Mouse (Mus musculus) heart, embryonic 14.5 days (tissue): ENCODE measurements around the gene Ulk4. TPM values are rescaled to one million over a fixed set of nuclear protein-coding genes. Genes with fewer than 3 reads are reported as not detected.

Experiments used
- ATAC-seq: fragments of 200-750 bp; cut with Nextera tagmentation; 2 replicates; pipeline ENCODE4 v1.8.0; 2017; ENCODE audit warnings: low read depth, moderate TSS enrichment; ENCODE audit not compliant: insufficient number of reproducible peaks, insufficient read depth, low FRiP score
- H3K27ac ChIP-seq, 2 experiments: fragments of 200-500 bp in 1 of 2; fragments of 300-500 bp in 1 of 2; sonication (generic) in 1 of 2; replicated peaks in 1 of 2; 2 replicates each; pipeline ENCODE4 v1.5.1; 2012 to 2014; ENCODE audit warnings: low read depth in 2 of 2, low read length in 2 of 2, control low read depth in 1 of 2, mild to moderate bottlenecking in 1 of 2, mixed read lengths in 1 of 2; ENCODE audit not compliant: control insufficient read depth in 1 of 2, insufficient read depth in 1 of 2
- H3K27me3 ChIP-seq: fragments of 300-500 bp; sonication (generic); 2 replicates; pipeline ENCODE4 v1.6.1; 2014; ENCODE audit warnings: mild to moderate bottlenecking, low read length, control low read depth; ENCODE audit not compliant: control insufficient read depth, insufficient read depth
- H3K36me3 ChIP-seq: fragments of 300-500 bp; sonication (generic); 2 replicates; pipeline ENCODE4 v1.6.1; 2014; ENCODE audit warnings: mild to moderate bottlenecking, control low read depth, low read length, mixed read lengths; ENCODE audit not compliant: control insufficient read depth, insufficient read depth
- H3K4me1 ChIP-seq, 2 experiments: fragments of 200-500 bp in 1 of 2; fragments of 300-500 bp in 1 of 2; sonication (generic) in 1 of 2; 2 replicates each; pipeline ENCODE4 v1.6.1; 2012 to 2014; ENCODE audit warnings: low read length in 2 of 2, control low read depth in 1 of 2, mixed read lengths in 1 of 2; ENCODE audit not compliant: control insufficient read depth in 2 of 2, insufficient read depth in 2 of 2
- H3K4me2 ChIP-seq: fragments of 300-500 bp; sonication (generic); 2 replicates; pipeline ENCODE4 v1.6.1; 2014; ENCODE audit warnings: mild to moderate bottlenecking, low read length
- H3K4me3 ChIP-seq, 2 experiments: fragments of 200-500 bp in 1 of 2; fragments of 300-500 bp in 1 of 2; sonication (generic) in 1 of 2; 2 replicates each; pipeline ENCODE4 v1.5.1; 2012 to 2014; ENCODE audit warnings: low read length in 2 of 2, mild to moderate bottlenecking in 2 of 2, control low read depth in 1 of 2, low read depth in 1 of 2, moderate library complexity in 1 of 2; ENCODE audit not compliant: control insufficient read depth in 1 of 2, insufficient read depth in 1 of 2
- H3K9ac ChIP-seq: fragments of 300-500 bp; sonication (generic); 2 replicates; pipeline ENCODE4 v1.6.1; 2014; ENCODE audit warnings: mild to moderate bottlenecking, low read length
- H3K9me3 ChIP-seq: fragments of 300-500 bp; sonication (generic); 2 replicates; pipeline ENCODE4 v1.6.1; 2016; ENCODE audit warnings: low read length, control low read depth; ENCODE audit not compliant: control insufficient read depth
- WGBS: fragments of 180-500 bp; shearing (Covaris S2); extraction: QIAGEN DNeasy Blood & Tissue Kit; methylation state at CpG from one replicate; pipeline ENCODE4 v1.1.7; 2014; 5-methylcytosine and 5-hydroxymethylcytosine counted together
- polyA plus RNA-seq: library from polyadenylated mRNA; unstranded; fragments of >200 nt; fragmentation: Nextera tagmentation; extraction: Ambion mirVana; gene quantifications from 2 replicates; pipeline ENCODE4 v1.2.1, GENCODE M21; 2014

Ulk4 gene
- polyA plus RNA-seq, 1 experiment from 2014 or later: 95.4 TPM

DNA sequence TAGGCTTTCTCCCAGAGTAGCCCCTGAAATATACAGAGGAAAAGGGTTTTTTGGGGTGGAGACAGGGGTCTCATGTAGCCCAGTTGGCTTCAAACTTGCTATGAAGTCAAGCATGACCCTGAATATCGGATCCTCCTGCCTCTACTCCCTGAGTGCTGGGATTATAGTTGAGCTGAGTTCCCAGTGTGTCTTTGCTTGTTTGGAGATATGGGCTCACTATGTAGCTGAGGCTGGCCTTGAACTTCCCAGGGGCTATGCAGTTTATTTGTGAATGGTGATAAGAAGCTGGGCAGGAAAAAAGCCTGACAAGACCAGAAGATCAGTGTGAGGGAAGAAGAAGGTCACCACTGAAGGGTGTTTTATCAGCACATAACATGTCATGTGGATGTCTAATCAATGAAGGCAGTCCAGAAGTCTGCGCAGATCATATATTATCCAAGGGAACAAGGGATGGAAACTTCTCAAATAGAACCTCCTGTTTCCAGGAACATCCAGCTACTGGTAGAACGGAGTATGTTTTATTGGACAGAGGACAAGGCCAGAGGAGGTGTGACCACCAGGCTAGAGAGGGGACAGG, 9.4 kb upstream of the Ulk4 start:
- Histone ChIP-seq H3K9ac (peak overlapping the region; percentile 72), H3K9me3 (peaks cover 12% of the 10 kb centered on the region), H3K4me2 (peak overlapping the region; percentile 75), H3K36me3 (no peaks in the 10 kb centered on the region), H3K4me1 (peaks cover 0 to 4% of the 10 kb centered on the region in 2 experiments; a peak in 1 of 4 replicates), H3K27ac (peak overlapping the region in 1 of 2 experiments; percentile 20; a peak in 1 of 4 replicates), H3K27me3 (no peaks in the 10 kb centered on the region), H3K4me3 (peak overlapping the region; percentile 48 to 67; a peak in 3 of 4 replicates)
- ATAC-seq: no peak
- 74% methylated on average over 3 of the region's 3 CpGs for WGBS

DNA sequence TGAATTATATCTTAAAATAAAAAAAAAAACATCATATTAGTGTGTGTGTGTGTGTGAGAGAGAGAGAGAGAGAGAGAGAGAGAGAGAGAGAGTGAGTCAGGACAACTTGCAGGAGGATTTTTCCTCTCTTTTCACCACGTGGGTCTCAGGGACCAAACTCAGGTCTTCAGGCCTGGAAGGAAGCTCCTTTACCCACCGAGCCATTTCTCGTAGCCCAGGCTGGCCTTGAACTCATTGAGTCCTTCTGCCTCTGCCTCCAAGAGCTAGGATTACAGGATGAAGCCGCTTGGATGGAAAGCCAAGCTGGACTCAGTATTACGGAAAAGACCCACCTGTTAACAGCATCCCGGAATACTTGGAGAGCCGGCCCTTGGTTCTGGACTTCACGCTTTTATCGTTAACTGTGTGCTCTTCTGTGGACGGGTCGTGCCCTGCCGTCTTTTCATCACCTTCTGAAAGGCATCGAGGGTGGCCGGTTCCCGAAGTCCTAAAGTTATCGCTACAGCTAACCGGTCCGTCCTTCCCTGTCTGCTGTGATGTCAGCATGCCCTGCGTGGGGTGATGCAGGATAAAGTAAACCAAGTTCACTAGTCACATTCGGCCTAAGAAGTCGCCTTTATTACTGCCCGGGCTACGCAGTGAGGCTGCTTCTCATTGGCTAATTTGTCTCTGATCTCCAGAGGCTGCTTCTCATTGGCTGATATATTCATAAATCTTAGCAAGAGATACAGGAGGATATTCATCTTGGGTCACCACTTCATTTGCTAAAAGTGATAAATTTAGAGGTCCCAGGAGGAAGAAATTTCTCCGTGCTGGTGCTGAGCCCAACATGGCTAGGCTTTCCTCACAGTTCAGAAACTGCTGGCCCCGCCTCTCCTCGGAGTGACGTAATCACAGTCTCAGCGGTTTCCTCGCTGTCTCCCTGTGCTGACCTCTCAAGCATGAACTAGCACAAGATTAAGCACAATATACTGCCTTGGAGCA, 8.6 kb upstream of the Ulk4 start:
- Histone ChIP-seq H3K27me3 (no peaks in the 10 kb centered on the region), H3K4me3 (peak overlapping the region; percentile 48 to 67), H3K4me2 (peak overlapping the region; percentile 75), H3K36me3 (no peaks in the 10 kb centered on the region), H3K27ac (peak overlapping the region; percentile 42 to 50; a peak in 2 of 4 replicates), H3K9ac (peak overlapping the region; percentile 72), H3K4me1 (peaks cover 0 to 4% of the 10 kb centered on the region in 2 experiments; a peak in 1 of 4 replicates), H3K9me3 (peaks cover 12% of the 10 kb centered on the region)
- peak; percentile 50; the same call in 1 of the 2 replicates for ATAC-seq
- 18% methylated on average over 29 of the region's 29 CpGs for WGBS

DNA sequence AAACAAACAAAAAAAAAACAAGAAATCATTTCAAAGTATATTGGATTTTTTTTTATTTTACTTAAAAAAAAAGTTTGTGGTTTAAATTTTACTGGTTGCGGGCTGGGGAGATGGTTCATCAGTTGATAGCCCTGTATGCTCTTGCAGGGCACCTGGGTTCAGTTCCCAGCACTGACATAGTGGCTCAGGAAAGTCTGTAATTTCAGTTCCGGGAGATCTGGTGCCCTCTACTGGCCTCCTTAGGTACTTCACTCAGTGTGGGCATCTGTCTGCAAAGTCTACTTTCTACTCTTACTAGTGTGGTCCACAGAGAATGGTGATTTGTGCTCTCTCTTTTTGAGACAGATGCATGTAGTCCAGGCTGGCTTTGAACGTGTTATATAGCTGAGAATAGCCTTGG, 7.4 kb upstream of the Ulk4 start:
- no peak for ATAC-seq
- Histone ChIP-seq H3K9ac (no peak overlapping the region), H3K36me3 (no peaks in the 10 kb centered on the region), H3K4me3 (no peak overlapping the region), H3K9me3 (peaks cover 5% of the 10 kb centered on the region; the same call in 1 of the 2 replicates), H3K4me1 (peaks cover 0 to 4% of the 10 kb centered on the region in 2 experiments; a peak in 1 of 4 replicates), H3K27me3 (no peaks in the 10 kb centered on the region), H3K27ac (no peak overlapping the region), H3K4me2 (no peak overlapping the region)
- WGBS: 87% methylated on average over 3 of the region's 3 CpGs

DNA sequence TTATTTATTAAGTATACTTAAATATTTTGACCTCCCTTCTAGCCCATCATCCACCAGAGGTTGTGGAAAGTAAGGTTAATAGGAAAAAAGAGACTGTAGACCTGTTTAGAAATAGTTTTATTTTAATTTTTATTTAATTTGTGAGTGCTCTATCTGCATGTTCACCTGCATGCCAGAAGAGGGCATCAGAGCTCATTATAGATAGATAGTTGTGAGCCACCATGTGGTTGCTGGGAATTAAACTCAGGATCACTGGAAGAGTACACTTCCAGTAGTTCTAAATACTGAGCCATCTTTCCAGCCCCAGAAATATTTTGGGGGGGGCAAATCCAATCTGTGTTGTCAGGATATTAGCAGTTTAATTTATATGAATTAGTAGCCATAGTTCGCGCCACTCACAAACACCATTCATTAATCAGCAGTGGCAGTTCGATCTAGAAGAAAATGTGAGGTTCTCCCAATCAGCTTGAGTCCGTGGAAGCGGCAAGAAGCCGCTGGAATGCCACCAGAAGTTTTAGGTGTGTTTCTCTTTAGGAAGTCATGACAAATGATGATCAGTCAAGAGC, 6.7 kb upstream of the Ulk4 start:
- peaks cover 0 to 4% of the 10 kb centered on the region in 2 experiments; a peak in 1 of 4 replicates for H3K4me1 ChIP-seq
- no peak overlapping the region for H3K9ac ChIP-seq
- no peaks in the 10 kb centered on the region for H3K36me3 ChIP-seq
- H3K27ac ChIP-seq: no peak overlapping the region
- no peak overlapping the region for H3K4me2 ChIP-seq
- ATAC-seq: no peak
- peaks cover 5% of the 10 kb centered on the region; the same call in 1 of the 2 replicates for H3K9me3 ChIP-seq
- no peaks in the 10 kb centered on the region for H3K27me3 ChIP-seq
- WGBS: 96% methylated on average over 6 of the region's 6 CpGs
- H3K4me3 ChIP-seq: no peak overlapping the region

DNA sequence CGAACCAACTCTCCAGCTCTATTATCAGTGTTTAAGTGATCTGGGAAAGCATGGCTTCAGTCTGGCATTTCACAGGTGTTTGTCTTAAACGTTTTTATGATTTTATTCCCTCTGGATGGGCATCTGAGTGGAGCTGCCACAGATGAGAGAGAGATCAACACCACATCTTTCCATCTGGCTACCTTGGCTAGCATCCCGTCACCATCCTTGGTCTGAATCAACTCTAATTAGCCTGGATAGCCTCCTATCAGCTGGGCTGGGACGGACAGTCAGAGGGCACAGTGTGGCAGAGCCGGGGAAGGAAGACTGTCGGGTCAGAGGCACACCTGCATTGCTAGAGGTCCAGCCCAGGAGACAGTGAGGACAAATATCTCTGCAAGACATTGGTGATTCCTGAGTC, 4.9 kb upstream of the Ulk4 start:
- H3K4me1 ChIP-seq: peaks cover 0 to 11% of the 10 kb centered on the region in 2 experiments; a peak in 2 of 4 replicates
- WGBS: 73% methylated on average over 6 of the region's 6 CpGs
- H3K9ac ChIP-seq: no peak overlapping the region
- H3K36me3 ChIP-seq: no peaks in the 10 kb centered on the region
- H3K9me3 ChIP-seq: peaks cover 5% of the 10 kb centered on the region; the same call in 1 of the 2 replicates
- H3K4me2 ChIP-seq: no peak overlapping the region
- ATAC-seq: no peak
- H3K4me3 ChIP-seq: no peak overlapping the region
- H3K27ac ChIP-seq: no peak overlapping the region
- H3K27me3 ChIP-seq: no peaks in the 10 kb centered on the region

DNA sequence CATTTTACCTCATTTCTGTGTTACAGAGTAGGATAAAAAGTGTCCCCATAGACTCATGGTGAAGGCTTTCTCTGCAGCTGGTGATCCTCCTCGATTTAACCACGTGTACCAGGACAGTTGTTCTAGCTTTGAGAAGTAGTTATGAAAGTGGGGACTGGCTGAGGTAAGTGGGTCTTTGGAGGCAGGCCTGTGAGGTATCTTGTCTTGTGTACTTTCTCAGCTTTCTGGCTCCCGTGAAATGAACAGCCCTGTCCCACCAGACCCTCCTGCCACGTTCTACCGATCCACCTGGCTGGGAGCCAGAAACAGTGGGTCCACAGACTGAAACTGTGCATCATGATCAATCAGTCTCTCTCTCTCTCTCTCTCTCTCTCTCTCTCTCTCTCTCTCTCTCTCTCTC, 2.2 kb upstream of the Ulk4 start:
- H3K4me1 ChIP-seq: peaks cover 2 to 7% of the 10 kb centered on the region in 2 experiments; a peak in 2 of 4 replicates
- ATAC-seq: no peak
- H3K36me3 ChIP-seq: no peaks in the 10 kb centered on the region
- H3K27ac ChIP-seq: no peak overlapping the region
- 77% methylated on average over 5 of the region's 5 CpGs for WGBS
- H3K4me3 ChIP-seq: no peak overlapping the region
- peaks cover 5% of the 10 kb centered on the region; the same call in 1 of the 2 replicates for H3K9me3 ChIP-seq
- H3K9ac ChIP-seq: no peak overlapping the region
- no peaks in the 10 kb centered on the region for H3K27me3 ChIP-seq
- no peak overlapping the region for H3K4me2 ChIP-seq

DNA sequence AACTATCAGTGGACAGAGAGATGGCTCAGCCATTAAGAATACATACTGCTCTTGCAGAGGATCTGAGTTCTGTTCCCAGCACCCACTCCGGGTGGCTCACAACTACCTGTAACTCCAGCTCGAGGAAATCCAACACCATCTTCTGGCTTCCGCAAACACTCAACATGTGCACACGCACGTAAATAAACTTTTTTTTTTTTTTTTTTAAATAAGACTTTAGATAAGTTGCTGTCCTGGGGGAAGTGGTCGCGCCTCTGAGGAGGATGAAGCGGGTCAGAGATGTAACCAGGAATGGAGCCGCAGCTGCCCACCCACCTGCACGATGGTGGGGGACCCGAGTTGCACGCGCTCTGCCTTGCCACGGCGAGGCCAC, 266 bp downstream of the Ulk4 start:
- peak overlapping the region; percentile 90 for H3K4me2 ChIP-seq

More for the DNA sequence above, 266 bp downstream of the Ulk4 start:
- peak overlapping the region; percentile 72 to 76 for H3K4me3 ChIP-seq
- H3K27ac ChIP-seq: no peak overlapping the region
- no peaks in the 10 kb centered on the region for H3K9me3 ChIP-seq
- no peak for ATAC-seq
- 16% methylated on average over 15 of the region's 15 CpGs for WGBS
- peaks cover 2 to 7% of the 10 kb centered on the region in 2 experiments; a peak in 2 of 4 replicates for H3K4me1 ChIP-seq
- H3K36me3 ChIP-seq: no peaks in the 10 kb centered on the region
- H3K9ac ChIP-seq: peak overlapping the region; percentile 78
- no peaks in the 10 kb centered on the region for H3K27me3 ChIP-seq
